Mouse (Mus musculus) mature B cell (primary cell): ENCODE measurements around the gene Adgrd1.

Experiments
- in situ Hi-C: fragments of 300-500 bp; cut with MboI; formaldehyde crosslinking; loops from 2 replicates; pipeline ENCODE4 v1.14.3; 2019

Adgrd1 gene

GRCm38 (mm10) chr5:129155023-129155901, 58.7 kb downstream of the Adgrd1 start:
- in situ Hi-C loops = no loop called here

- in situ Hi-C loops = no loop called here
Observed at GRCm38 (mm10) chr5:129155902-129156311, 59.4 kb downstream of the Adgrd1 start.

- in situ Hi-C loops = no loop called here
Observed at GRCm38 (mm10) chr5:129161372-129162051, 65.0 kb downstream of the Adgrd1 start.

GRCm38 (mm10) chr5:129163416-129163815, 66.9 kb downstream of the Adgrd1 start:
- in situ Hi-C loops = no loop called here

- in situ Hi-C loops = no loop called here
Observed at GRCm38 (mm10) chr5:129164091-129164490, 67.5 kb downstream of the Adgrd1 start.

- in situ Hi-C loops = no loop called here
Observed at GRCm38 (mm10) chr5:129164911-129165584, 68.5 kb downstream of the Adgrd1 start.

- in situ Hi-C loops = no loop called here
Observed at GRCm38 (mm10) chr5:129165595-129165994, 69.0 kb downstream of the Adgrd1 start.

GRCm38 (mm10) chr5:129169090-129169489, 72.5 kb downstream of the Adgrd1 start:
- in situ Hi-C loops = no loop called here

- in situ Hi-C loops = no loop called here
Observed at GRCm38 (mm10) chr5:129169567-129169966, 73.0 kb downstream of the Adgrd1 start.

GRCm38 (mm10) chr5:129172533-129172932, 76.0 kb downstream of the Adgrd1 start:
- in situ Hi-C loops = loop anchor here (10.0 kb wide), 1 partner anchor 412 kb away; the partner anchor contains the start of gene Mmp17

- in situ Hi-C loops = loop anchor here (10.0 kb wide), 1 partner anchor 409 kb away; the partner anchor contains the start of gene Mmp17
Observed at GRCm38 (mm10) chr5:129175925-129176324, 79.4 kb downstream of the Adgrd1 start.

GRCm38 (mm10) chr5:129177697-129178511, 81.4 kb downstream of the Adgrd1 start:
- in situ Hi-C loops = loop anchor here (10.0 kb wide), 1 partner anchor 407 kb away; the partner anchor contains the start of gene Mmp17

- in situ Hi-C loops = loop anchor here (10.0 kb wide), 1 partner anchor 405 kb away; the partner anchor contains the start of gene Mmp17
Observed at GRCm38 (mm10) chr5:129179356-129179755, 82.8 kb downstream of the Adgrd1 start.

- in situ Hi-C loops = loop anchor here (10.0 kb wide), 1 partner anchor 405 kb away; the partner anchor contains the start of gene Mmp17
Observed at GRCm38 (mm10) chr5:129179995-129180714, 83.6 kb downstream of the Adgrd1 start.

- in situ Hi-C loops = no loop called here
Observed at GRCm38 (mm10) chr5:129180715-129181228, 84.2 kb downstream of the Adgrd1 start.

- in situ Hi-C loops = no loop called here
Observed at GRCm38 (mm10) chr5:129181450-129181849, 84.9 kb downstream of the Adgrd1 start.

GRCm38 (mm10) chr5:129182554-129182953, 86.0 kb downstream of the Adgrd1 start:
- in situ Hi-C loops = no loop called here

- in situ Hi-C loops = no loop called here
Observed at GRCm38 (mm10) chr5:129186260-129186659, 89.7 kb downstream of the Adgrd1 start.

GRCm38 (mm10) chr5:129186926-129187325, 90.4 kb downstream of the Adgrd1 start:
- in situ Hi-C loops = no loop called here

- in situ Hi-C loops = no loop called here
Observed at GRCm38 (mm10) chr5:129189071-129189470, 92.5 kb downstream of the Adgrd1 start.
